ENCODE assay signal across 23 mouse cellular contexts in genomic region chr1:155693026-155693425, GRCm38 (mm10). TPM values are rescaled to one million over a fixed set of nuclear protein-coding genes. Genes with fewer than 3 reads are reported as not detected.
"Had no signal": no experiment of that assay in that cellular context is flagged by ENCODE, and none has a peak within 500 bp of the region (broad histone marks: within the 10 kb centered on the region; RNA-seq: fewer than 3 reads in every experiment).

No protein-coding gene starts in this region.

- H3K4me2 ChIP-seq: intestine, embryonic 15.5 days; kidney, embryonic 15.5 days; limb, embryonic 15.5 days; liver, embryonic 11.5 days; midbrain, embryonic 11.5 days; neural tube, embryonic 12.5 days had no signal

- H3K9ac ChIP-seq: intestine, embryonic 15.5 days; kidney, embryonic 15.5 days; limb, embryonic 15.5 days; liver, embryonic 14.5 days; liver, postnatal 0 days; neural tube, embryonic 12.5 days had no signal

- H3K4me3 ChIP-seq: intestine, embryonic 15.5 days; kidney, embryonic 15.5 days; left cerebral cortex, adult 2 months; limb, embryonic 15.5 days; neural tube, embryonic 12.5 days had no signal

- ATAC-seq: intestine, embryonic 15.5 days; liver, postnatal 0 days had no signal

- H3K9me3 ChIP-seq: intestine, embryonic 15.5 days; kidney, embryonic 15.5 days; limb, embryonic 15.5 days; neural tube, embryonic 12.5 days had no signal

- DNase-seq: kidney, adult 11 months; kidney, adult 8-10 months; kidney, postnatal 10 days; kidney, postnatal 36 days; layer of hippocampus, postnatal 36 days; liver, postnatal 0 days; right cerebral cortex, postnatal 4 days; thymus, adult 2 months; thymus, postnatal 14 days; thymus, postnatal 4 days had no signal

- H3K36me3 ChIP-seq: intestine, embryonic 15.5 days; limb, embryonic 15.5 days; neural tube, embryonic 12.5 days had no signal

- H3K4me1 ChIP-seq: intestine, embryonic 15.5 days had no signal

- H3K27ac ChIP-seq: intestine, embryonic 15.5 days; kidney, embryonic 15.5 days; left cerebral cortex, adult 2 months; limb, embryonic 15.5 days; liver, embryonic 14.5 days; neural tube, embryonic 12.5 days; stomach, postnatal 0 days had no signal

- H3K27me3 ChIP-seq: intestine, embryonic 15.5 days; kidney, embryonic 15.5 days; limb, embryonic 15.5 days; neural tube, embryonic 12.5 days had no signal

RNA-seq across cellular contexts. Expression of gene Lhx4, which starts 58.5 kb away (rescaled TPM):
- total RNA-seq: layer of hippocampus, postnatal 10 days; layer of hippocampus, postnatal 36 days; left cerebral cortex, adult 2 months; left cerebral cortex, postnatal 36 days; megakaryocyte progenitor cell, adult 5-6 weeks; megakaryocyte-erythroid progenitor cell, adult 5-6 weeks had no signal
- polyA plus RNA-seq: intestine, embryonic 15.5 days; kidney, embryonic 15.5 days; liver, embryonic 11.5 days; liver, embryonic 14.5 days; liver, postnatal 0 days had no signal
